Mouse (Mus musculus) right cerebral cortex, postnatal 36 days (tissue): ENCODE results near the gene Vmn2r124.
"Not testable (repeated sequence)": the region's sequence is repeated elsewhere in the genome, so short reads cannot be mapped to it uniquely, and the experiment has no call there.

Experiments used
- DNase-seq, 2 experiments: peaks; one replicate each; pipeline ENCODE4 v3.0.0; 2022; ENCODE audit warnings: low spot score in 2 of 2, mixed read lengths in 1 of 2

Gene Vmn2r124

GRCm38 (mm10) chr17:18049124-18049523 is at the start of gene Vmn2r124:
TSS of gene Vmn2r124 (plus strand) at chr17:18049424.
- no peak for DNase-seq

DNA sequence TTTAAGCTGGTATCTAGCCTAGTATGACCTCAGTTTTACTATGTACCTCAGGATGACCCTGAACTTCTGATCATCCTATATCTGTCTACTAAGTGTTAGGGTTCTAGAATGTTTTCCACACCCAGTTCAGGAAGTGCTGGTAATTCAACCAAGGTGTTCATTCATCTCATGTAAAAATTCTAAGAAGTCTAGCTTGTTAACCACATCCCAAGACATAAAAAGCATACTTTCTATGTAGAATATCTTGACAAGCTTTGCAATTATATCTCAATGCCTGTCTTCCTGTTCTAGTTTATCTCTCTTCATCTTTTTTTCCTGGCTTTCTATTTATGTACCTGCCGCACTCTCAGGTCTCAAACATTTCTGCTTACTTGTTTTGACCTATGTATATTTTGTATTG is 44.5 kb upstream of the Vmn2r124 start:
- no peak for DNase-seq

DNA sequence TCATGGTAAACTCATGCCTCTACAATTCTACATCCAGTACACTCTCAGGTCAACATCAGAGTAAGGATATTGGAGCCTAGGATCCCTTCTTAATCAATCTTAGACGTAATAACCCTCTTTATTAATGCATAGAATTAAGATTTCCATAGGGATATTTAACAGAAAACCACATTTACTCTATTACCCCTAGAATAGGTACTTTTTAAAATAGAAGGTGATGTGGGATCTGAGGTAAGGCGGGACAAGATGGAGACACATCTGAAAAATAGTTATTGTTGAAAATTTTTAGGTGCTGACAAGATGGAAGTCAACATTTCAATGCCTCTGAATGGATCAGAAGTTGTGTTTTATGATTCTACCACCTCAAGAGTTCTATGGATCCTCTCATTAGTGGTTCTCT is 27.8 kb upstream of the Vmn2r124 start, which contains the start of gene Fpr-rs4:
Gene Fpr-rs4 (plus strand): TSS at position 301 of the 400 bp plus-strand sequence.
- DNase-seq: no peak

DNA sequence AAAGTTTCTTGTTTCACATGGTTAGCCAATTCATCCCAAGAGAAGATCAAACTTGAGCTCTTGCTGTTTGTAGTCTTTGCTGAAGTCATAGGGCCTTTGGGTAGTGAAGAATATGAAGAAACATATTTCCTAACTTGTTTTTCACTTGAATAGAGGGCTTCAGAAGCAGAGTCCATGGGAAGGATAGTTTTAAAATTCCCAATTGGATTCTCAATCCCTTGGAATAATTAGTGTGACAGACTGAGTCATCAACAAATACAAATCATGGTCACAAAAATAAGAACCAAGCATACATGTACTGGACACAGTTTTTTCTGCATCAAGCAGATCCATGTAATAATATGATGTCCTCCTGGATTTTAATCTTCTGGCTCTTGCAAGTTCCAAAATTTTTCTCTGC is 35.5 kb downstream of the Vmn2r124 start, which contains the start of gene Vmn2r91:
Gene Vmn2r91 (plus strand): TSS at position 301 of the 400 bp plus-strand sequence.
- not testable (repeated sequence) for DNase-seq

DNA sequence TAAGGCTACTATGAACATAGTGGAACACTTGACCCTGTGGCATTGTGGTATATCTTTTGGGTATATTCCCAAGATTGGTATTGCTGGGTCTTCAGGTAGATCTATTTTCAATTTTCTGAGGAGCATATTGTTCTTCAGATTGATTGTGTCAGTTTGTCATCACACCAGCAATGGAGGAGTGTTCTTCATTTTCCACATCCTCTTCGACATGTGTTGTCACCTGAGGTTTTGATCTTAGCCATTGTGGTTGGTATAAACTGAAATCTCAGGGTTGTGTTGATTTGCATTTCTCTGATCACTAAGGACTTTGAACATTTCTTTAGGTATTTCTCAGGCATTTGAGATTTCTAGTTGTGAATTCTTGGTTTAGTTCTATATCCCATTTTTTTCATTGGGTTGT is 46.4 kb downstream of the Vmn2r124 start:
- DNase-seq: not testable (repeated sequence)

- not testable (repeated sequence) for DNase-seq
These were observed 53.0 kb downstream of the Vmn2r124 start for GRCm38 (mm10) chr17:18102265-18102664.
